Mouse (Mus musculus): ENCODE data around the gene Rhbdf2.

Rhbdf2 gene

DNA sequence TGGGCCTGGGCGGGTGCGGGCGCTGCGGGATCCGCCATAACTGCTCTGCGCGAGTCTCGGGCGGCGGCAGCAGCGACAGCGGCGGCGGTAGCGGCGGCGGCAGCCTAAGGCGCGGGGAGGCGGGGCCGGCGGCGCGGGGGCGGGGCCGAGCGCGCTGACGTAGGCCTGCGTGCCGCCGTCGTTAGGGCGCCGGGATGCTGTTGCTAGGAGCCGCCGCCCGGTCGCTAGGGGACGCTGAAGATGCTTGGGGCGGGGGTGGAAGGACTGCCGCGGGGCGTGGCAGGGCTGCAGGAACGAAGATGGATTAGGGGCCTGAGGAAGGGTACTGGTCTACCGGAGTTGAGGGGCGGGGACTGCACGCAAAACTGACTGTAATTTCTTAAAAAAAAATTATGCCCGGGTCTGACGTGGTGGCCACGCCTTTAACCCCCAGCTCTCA is 45.4 kb downstream of the Rhbdf2 start, which contains the start of gene Ube2o:
Gene Ube2o, minus strand, starts transcription at position 72 of the 439 bp plus-strand sequence.
- DNase-seq: peak; percentile 67 to 81

DNA sequence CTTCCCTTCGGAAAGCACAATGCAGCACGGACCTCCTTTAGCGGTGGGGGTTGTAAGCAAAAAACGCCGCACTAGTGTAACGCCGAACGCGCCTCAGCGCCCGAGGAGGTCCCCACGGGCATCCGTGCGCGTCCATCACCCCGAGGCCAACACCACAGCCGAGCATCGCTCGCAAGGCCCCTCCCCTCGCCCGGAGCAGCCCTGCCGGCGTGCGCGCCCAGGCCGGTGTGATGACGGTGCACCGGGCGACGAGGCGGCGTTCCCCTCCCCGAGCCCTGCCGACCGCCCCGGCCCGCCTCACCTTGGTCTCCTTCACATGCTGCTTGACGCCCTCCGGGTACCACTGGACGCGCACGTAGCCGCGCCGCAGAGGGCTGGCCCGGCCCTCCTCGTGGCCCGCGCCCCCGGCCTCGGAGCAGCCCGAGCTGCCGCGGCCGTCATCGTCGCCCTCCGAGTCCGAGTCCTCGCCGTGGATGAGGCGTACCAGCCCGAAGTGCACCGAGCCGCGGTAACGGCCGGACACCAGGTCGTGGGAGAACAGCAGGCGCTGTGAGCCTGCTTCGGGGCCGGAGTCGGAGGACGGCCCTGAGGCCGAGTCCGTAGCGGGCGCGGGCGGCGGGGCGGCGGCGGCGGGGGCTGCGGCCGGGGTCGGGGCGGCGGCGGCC is 46.0 kb downstream of the Rhbdf2 start:
- DNase-seq: peak; percentile 24 to 26

DNA sequence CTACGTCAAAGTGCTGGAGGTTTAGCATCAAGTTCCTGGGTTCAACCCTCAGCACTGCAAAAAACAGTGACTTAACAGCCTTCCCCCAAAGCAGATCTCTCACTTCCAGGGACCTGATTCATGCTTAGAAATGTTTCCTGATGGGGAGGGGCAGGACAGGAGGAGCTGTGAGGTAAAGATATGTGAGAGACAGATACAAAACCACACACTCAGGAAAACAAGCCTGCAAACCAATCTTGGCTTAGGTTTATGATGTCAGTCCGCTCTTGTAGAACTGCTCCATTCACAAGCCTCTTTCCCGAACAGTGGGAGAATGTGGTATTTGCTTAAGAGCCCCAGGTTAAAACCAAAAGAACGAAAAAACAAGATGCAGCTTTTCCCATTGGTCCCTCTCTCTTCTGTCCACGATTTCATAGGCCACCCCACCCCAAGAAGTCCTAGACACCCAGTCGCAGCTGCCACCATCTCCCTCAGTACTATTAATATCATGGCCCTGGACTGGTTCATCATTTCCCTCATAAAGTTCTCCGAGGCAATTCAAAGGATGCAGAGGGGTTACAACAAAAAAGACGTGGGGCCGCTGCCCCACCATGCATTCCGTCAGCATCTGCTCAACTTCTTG is 46.7 kb downstream of the Rhbdf2 start:
- DNase-seq: no peak

- DNase-seq: no peak
Measured at GRCm38 (mm10) chr11:116579280-116579679, 47.5 kb downstream of the Rhbdf2 start.

GRCm38 (mm10) chr11:116575396-116575795 is 51.4 kb downstream of the Rhbdf2 start:
- DNase-seq: no peak

GRCm38 (mm10) chr11:116574982-116575381 is 51.8 kb downstream of the Rhbdf2 start:
- DNase-seq: no peak

DNA sequence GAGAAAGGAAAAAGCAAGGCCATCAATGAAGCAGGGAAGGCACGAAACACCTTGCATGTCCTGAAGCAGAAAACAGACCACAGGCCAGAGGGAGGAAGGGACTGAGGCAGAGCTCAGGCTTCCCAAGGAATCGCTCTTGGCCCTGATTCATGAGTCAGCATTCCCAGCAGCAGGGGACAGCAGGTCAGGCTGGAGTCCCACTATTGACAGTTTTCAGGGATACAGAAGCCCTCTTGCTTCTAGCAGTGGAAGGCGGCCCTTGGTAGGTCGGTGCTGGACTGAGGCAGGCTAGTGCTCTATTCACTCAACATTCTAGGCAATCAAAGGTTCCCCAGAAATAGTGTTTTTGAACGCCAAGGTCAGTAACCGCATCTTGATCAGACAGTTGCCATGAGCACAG is 52.3 kb downstream of the Rhbdf2 start:
- no peak for DNase-seq

- DNase-seq: no peak
Measured at GRCm38 (mm10) chr11:116572756-116573543, 53.9 kb downstream of the Rhbdf2 start.

- DNase-seq: no peak
Measured at GRCm38 (mm10) chr11:116571767-116572679, 54.8 kb downstream of the Rhbdf2 start.

- DNase-seq: no peak
Measured at GRCm38 (mm10) chr11:116570821-116571220, 56.0 kb downstream of the Rhbdf2 start.

GRCm38 (mm10) chr11:116567531-116567930 is 59.3 kb downstream of the Rhbdf2 start:
- DNase-seq: no peak

GRCm38 (mm10) chr11:116565283-116566041 is 61.4 kb downstream of the Rhbdf2 start:
- no peak for DNase-seq

GRCm38 (mm10) chr11:116556308-116556707 is 70.5 kb downstream of the Rhbdf2 start:
- no peak for DNase-seq

DNA sequence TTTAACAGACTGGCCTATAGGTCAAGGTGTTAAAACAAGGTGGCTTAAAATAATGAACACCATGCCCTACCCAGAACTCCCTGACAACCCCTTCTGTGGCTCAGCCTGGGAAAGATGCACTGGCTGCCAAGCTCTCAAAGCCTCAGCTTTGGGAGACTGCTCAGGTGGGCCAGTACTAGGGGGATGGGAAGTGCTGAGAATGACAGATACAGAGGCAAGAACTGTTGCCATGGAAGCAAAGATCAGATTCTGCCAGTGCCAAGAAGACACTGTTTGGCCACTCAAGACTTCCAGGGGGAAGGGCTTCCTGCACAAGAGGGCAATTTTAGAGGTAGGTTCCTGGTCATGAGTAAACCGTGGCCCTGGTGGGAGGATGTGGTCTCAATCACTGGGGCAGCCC is 71.2 kb downstream of the Rhbdf2 start:
- no peak for DNase-seq

GRCm38 (mm10) chr11:116554171-116554878 is 72.5 kb downstream of the Rhbdf2 start:
- DNase-seq: peak in 1 of 2 experiments; percentile 42

DNA sequence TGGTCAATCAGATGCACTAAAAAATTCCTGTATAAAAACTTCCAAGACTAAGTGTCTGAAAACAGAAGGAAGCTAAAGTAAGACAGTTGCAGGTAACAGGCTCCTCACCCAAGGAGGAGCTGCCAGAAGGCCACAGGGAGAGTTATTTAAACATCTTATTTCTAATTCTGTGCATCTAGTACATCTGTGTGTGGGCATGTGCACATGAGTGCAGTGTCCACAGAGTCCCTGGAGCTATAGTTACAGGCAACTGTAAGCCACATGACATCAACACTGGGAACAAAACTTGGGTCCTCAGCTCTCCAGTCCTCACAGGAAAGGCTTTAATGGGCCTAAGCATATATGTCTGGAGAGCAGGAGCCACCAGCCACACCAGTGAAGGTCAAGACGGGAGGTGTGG is 74.6 kb downstream of the Rhbdf2 start:
- no peak for DNase-seq

DNA sequence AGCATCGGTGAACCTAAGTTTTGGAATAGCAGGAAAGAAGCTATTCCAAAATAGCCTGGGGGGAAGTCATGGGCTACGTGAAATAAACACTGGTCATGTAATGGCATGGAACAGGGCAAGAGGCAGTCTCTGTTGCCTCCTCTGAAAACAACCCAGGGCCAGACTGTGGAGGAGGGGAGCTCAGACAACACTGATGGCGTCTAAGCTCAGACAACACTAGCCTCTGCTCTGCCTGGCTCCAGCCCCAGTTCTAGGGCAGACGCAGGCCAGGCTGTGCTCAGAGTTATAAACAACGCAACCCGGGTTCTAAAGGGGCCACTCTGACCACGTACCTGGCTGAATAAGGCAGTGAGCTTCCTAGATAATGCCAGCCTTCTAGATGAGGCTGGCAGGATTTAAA is 76.1 kb downstream of the Rhbdf2 start:
- no peak for DNase-seq

GRCm38 (mm10) chr11:116549273-116550038 is 77.4 kb downstream of the Rhbdf2 start:
- no peak for DNase-seq

- no peak for DNase-seq
Measured at GRCm38 (mm10) chr11:116548780-116549179, 78.0 kb downstream of the Rhbdf2 start.
